Mouse (Mus musculus): ENCODE results near the gene Hsd17b1.

The Hsd17b1 gene

DNA sequence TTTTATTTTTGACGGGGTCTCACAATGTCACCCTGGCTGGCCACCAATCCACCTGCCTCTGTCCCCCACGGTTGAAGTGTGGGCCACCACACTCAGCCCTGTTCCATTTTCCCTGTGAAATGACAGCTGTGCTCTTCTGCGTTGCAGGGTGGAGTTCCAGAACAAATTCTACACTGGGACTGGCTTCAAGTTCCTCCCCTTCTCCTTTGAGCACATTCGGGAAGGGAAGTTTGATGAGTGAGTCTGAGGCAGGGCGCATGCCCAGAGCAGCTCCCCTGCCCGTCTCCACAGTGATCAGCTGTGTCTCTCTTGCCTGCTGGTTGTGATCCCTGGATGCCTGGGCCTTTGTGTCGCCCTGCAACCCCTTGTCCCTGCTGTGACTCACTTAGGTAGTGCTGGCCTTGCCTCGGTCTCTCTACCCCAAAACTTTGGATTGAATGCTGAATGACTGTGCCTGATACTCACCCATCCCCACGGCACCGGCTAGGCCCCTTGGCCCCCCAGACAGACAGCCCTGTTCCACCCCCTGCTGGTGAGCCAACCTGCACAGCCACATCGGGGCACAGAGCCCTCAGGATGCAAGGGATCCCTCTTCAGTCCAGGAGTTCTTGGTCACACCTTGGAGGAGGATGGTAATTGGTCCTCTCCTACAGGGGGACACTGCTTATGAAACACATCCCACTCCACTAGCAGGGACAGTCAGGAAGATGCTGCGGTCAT is 15.9 kb upstream of the Hsd17b1 start:
- DNase-seq, result no peak

DNA sequence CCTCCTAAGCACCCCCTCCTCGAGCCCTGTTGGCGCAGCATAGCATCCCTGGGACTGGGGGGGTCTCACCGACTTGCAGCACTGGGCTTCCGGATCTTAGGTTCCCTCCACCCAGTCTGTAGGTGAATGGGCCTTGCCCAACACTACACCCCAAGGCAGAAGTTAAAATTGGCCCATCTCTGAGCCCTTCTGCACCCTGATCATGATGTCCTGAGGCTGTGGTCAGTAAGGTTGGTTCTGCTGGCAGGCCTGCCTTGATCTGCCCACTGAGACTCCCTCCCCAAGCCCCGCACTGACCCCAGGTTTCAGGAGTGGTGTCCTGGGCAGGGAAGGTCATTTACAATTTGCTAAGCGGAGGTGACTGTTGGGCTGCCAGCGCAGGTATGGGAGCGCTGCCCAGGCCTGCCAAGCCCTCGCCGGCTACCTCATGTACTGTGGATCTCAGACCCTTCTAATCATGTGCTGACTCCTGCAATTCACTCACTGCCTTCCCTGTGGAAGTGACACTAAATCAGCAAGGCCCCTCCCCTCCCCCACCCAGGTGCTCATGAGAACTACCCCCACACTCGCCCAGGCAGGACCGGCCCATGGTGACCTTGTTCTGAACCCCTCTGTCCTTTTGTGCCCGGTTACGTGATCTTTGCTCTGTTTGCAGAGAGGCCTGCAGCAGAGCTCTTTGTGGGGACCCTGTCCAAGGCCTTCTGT is 15.1 kb upstream of the Hsd17b1 start:
- DNase-seq, result no peak

DNA sequence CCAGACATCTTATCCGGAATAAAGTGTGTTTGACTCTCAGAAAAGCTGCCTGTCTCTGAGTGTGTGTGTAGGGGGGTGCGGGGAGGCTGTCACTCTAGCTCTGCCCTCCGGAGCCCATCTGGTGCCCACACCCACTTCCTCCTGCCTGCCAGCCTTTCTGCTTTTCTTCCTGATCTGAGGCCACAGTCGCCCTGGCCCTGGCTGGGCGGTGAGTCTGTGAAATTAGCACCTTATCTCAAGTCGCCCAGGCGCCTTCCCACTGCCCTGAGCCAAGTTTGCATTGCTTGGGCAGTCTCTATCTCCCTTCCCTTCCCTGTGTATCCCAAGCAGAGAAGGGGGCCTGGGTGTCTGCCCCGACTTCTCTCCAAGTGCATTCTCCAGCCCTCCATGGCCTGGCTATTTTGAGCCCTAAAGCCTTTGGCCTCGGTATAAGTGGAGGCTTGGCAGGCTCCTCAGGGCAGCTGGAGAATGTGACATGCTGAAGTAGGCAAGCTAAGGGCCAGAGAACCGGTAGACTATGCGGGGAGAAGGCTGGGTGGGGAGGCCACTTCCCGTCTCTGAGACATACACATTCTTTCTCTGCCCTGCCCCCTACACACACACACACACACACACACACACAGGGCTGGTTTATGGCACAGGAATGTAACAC is 14.4 kb upstream of the Hsd17b1 start:
- peak; percentile 72 to 85 for DNase-seq

DNA sequence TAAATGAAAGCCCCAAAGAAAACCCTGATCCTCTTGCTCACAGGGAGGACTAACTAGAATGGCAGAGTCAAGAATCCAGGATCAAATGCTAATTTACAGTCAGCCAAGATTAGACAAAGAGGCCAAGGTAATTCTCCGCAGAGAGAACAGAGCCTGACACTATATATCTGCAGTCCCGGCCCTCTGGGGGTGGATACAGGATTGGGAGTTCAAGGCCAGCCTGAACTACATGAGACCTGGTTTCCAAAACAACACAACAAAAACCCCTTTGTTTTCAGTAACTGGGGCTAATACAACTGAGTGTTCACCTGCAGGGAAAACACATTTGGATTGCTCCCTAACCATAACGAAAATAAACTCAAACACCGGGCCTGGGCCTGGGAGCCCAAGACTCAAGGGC is 13.7 kb upstream of the Hsd17b1 start:
- DNase-seq, result no peak

DNA sequence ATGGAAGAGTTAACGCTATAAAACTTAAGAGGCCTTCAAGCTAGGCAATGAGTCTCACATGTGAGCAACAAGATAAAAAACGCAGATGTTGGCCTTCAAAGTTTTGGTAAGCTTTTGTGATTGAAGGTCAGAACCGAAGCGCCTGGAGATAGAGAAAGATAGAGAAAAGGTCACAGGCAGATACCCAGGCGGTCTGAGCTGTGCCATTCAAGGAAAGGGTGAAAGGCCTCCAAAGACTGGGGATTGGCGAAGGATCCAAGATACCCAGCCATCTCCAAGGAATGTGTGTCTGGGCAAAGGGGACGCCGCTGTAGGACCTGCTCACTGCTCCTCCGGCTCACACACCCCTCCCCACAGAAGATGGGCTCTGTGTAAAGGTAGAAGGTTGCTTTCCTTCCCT is 13.2 kb upstream of the Hsd17b1 start:
- DNase-seq, result no peak

DNA sequence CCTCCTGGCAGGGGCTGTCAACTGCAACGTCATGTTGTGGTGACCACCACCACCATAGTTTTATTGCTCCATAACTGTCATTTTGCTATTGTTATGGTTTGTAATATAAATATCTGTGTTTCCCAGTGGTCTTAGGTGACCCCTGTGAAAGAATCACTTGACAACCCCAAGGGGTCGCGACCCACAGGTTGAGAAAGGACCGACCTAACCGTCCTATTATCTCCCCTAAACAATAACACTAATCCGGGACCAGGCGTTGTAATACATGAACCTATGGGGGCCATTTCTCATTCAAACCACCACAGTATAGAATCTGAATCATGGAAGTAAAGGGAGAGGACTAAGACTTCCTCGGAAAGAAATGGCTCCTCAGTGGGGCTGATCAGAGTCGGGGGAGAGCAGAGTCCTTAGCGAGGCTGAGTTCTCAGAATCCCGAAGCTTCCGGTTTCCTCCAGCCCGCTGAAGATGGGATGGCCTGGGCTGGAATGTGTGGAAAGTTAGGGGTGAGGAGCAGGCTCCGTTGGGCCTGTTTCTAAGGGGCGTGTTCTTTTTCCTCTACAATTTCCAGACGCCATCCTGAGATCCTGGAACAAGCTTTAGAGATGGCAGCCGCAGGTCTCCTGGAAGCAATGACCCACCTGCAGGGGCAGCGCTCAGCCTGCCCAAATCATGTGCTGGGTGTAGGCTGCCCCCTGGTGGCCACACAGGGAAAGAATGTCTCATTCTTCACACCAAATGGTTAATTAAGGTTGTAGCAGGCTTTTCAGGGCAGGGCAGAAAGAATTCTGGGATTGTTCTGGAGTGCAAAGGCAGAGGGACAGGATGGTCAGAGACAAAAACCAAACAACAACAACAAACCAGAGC is 11.4 kb upstream of the Hsd17b1 start:
- DNase-seq, result peak; percentile 66 to 72

DNA sequence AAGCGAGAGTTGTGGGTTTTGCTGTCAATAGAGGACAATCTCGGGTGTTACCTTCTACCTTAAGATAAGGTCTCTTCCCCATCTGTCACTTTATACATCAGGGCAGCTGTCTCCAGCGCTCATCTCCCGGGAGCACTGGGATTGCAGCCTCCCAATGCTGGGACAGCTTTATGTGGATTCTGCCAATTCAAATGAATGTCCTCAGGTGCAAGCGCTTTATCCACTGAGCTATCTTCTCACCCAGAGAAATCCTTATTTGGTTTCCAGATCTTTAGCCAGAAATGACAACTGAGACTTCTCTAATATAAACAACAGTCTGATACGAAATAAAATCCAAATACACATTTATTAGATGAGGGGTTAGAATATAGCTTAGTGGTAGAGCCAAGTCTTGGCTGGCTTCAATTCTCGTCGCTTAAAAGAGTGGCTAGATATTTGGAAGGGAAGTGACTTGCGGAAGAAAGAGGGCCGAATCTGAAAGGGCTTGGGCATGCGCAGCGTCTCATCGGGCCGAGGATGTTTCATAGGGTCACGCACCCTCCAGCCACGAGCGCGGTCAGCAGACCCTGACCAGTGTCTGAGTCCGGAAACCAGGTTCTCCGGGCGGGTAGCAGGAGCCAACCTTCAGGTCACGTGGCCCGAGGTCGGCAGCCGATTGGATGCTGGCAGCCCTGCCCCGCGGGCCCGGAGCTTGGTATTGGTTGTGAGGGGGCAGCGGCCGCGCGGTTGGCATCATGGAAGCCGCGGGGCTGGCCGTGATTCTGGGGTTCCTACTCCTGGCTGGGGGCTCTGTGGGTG is 8.6 kb upstream of the Hsd17b1 start, which contains the start of gene Naglu:
Gene Naglu (plus strand): TSS at position 622 of the 798 bp plus-strand sequence.
- peak; percentile 90 for DNase-seq

DNA sequence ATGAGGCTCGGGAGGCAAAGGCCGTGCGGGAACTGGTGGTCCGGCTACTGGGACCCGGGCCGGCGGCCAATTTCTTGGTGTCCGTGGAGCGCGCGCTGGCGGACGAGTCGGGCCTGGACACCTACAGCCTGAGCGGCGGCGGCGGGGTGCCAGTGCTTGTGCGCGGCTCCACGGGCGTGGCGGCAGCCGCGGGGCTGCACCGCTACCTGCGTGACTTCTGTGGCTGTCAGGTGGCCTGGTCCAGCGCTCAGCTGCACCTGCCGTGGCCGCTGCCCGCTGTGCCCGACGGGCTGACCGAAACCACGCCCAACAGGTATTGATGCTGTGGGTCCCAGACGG is 8.1 kb upstream of the Hsd17b1 start:
- DNase-seq, result no peak

DNA sequence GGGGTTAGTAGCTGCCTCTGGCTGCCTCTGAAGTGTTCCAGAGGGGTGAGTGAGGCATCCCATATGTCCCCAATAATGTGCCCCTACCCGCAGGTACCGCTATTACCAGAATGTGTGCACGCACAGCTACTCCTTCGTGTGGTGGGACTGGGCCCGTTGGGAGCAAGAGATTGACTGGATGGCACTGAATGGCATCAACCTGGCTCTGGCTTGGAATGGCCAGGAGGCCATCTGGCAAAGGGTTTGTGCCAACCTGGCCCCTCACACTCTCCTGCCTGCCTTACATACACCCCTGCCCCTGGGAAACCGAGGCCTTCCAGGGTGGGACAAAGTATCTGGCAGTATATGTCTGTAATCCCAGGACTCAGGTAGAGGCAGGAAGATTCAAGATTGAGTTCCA is 7.2 kb upstream of the Hsd17b1 start:
- DNase-seq, result no peak

DNA sequence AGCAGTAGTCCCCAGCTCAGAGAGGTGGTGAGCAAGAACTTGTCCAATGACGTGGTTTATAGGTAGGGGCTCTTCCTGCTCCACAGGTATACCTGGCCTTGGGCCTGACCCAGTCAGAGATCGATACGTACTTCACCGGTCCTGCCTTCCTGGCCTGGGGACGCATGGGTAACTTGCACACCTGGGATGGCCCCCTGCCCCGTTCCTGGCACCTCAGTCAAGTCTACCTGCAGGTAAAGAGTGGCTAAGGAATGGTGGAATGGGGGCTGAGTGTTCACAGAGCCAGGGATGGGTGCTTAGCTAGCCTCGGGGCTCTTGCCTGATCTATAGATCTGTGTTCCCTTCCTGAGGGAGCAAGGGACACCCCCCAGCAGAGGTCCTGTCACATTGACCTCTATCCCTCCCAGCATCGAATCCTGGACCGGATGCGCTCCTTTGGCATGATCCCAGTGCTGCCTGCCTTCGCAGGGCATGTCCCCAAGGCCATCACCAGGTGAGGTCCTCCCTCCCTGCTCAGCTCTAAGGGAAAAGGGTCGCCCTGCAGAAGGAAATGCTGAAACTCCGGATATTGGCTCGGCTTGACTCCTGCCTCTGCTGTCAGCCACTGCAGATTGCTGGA is 6.3 kb upstream of the Hsd17b1 start:
- DNase-seq, result no peak

DNA sequence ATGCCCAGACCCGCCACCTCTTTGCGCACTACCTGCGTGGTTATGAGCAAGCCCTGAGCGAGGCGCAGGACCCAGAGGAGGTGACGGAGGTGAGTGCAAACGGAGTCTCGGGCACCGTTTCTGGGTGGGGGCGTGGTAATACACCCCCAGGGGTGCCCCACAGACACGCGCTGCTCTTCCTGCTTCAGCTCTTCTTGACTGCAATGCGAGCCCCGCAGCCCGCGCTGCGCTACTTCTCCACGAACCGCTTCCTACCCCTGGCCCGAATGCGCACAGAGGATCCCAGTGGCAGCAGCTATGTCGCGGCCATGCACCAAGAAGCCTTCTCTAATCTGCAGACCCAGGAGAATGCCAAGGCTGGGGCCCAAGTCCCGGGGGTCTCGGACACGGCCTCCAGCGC is 1.5 kb downstream of the Hsd17b1 start:
- DNase-seq, result no peak

DNA sequence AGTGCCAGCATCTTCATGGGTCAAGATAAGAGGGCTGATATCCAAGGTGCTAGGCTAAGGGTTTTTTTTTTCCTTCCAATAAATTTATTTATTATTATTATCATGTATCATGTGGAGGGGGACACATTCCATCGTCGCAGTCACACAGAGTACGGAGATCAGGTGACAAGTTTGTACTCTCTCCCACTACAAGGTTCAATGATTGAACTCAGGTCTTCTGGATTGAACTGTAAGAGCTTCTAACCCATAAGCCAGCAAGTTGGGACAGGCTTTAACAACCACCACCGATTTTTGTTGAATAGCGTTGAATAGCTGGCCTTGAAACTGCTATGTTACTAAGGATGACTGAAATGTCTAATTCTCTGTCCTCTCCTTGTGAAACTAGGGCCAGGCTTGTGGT is 2.2 kb downstream of the Hsd17b1 start:
- no peak for DNase-seq

DNA sequence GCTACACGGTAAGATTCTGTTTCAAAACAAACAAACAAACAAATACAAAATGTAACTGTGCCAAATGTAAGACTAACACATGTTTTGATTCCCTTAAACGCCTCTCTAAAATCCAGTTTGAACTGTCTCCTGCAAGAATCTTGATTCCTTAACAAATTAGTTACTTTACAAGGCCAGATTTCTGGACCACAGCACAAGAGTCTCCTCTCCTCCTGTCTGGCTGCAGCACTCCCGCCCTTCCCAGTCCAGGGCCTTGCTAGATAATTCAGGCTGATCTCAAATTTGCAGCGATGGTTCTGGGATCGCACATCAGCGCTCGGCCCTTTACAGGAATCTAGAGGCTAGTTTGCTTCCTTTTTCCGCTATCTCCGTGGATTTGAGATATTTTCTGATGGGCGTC is 3.4 kb downstream of the Hsd17b1 start:
- DNase-seq, result no peak

DNA sequence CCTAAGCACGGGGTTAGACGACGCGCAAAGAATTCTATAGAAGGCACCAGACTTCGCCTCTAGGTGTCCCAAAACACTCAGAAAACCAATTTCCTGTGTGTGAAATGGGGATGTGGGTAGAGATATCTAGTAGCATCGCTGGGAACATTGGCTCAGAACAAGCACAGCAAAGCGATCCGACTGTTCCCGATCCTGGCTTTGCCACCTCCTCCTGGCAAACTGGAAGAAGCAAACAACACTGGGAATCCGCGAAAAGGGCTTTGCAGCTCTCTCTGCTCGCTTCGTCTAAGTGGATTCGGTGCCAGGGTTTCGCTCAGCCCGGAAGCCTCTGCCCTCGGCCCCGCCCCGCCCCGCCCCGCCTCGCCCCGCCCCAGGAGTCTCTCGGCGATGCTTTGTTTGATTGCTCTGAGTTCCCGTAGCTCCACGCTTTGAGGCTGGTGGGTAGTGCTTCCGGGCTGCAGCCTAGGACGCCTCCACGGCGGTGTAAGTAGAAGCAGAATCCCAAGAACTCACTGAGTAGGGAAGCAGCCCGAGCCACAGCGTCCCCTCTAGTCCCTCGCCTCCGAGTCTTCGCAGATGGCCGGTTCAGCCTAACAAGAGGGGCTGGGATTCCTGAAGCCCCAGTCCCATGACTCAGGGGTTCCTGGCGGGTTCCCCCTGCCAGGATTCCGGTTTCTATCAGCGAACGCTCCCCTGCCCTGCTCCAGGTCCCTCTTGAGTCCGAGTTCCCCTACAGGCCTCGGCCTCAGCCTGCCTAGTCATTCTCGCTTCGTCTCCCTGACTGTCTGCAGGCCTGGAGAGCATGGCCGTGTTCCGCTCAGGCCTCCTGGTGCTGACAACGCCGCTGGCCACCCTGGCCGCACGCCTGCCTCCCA is 4.2 kb downstream of the Hsd17b1 start, which contains the start of gene Coasy:
Gene Coasy (plus strand): TSS at position 358 of the 875 bp plus-strand sequence.
- DNase-seq, result peak; percentile 71 to 79

DNA sequence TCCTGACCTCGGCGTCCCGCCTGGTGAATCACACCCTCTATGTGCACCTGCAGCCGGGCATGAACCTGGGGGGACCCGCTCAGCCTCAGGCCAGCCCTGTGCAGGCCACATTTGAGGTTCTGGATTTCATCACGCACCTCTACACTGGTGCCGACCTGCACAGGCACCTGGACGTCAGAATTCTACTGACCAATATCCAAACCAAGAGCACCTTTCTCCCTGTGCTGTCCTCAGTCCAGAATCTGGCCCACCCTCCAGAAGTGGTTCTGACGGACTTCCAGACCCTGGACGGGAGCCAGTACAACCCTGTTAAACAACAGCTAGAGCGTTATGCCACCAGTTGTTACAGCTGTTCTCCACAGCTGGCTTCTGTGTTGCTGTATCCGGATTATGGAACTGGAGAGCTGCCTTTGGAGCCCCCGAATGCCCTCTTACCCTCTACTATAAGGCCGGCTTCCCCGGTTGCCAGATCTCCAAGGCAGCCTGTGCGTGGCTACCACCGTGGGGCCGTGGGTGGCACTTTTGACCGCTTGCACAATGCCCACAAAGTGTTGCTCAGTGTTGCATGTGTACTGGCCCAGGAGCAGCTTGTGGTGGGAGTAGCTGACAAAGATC is 5.0 kb downstream of the Hsd17b1 start:
- no peak for DNase-seq

DNA sequence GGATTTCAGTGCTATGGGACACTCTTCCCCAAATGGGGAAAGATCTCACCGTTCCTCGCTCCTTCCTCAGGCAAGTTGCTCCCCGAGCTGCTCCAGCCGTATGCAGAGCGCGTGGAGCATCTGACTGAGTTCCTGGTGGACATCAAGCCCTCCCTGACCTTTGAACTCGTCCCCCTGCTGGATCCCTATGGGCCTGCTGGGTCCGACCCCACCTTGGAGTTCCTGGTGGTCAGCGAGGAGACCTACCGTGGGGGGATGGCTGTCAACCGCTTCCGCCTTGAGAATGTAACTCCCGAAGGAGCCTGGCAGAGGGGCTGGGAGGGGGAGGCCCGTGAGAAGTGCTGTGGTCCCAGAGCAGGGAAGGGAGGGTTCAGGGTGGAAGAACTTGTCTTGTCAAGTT is 6.0 kb downstream of the Hsd17b1 start:
- DNase-seq, result no peak

DNA sequence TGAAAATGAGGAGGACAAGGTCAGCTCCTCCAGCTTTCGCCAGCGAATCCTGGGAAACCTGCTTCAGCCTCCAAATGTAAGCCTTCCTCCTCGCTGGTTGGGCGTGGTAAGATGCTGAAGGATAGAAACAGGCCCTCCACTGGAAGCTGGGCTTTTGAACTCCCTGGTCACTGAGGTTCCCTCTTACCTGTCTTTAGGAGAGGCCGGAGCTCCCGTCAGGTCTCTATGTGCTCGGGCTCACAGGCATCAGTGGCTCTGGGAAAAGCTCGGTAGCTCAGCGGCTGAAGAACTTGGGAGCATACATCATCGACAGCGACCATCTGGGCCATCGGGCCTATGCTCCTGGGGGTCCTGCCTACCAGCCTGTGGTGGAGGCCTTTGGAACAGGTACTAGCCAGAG is 6.6 kb downstream of the Hsd17b1 start:
- DNase-seq, result no peak

DNA sequence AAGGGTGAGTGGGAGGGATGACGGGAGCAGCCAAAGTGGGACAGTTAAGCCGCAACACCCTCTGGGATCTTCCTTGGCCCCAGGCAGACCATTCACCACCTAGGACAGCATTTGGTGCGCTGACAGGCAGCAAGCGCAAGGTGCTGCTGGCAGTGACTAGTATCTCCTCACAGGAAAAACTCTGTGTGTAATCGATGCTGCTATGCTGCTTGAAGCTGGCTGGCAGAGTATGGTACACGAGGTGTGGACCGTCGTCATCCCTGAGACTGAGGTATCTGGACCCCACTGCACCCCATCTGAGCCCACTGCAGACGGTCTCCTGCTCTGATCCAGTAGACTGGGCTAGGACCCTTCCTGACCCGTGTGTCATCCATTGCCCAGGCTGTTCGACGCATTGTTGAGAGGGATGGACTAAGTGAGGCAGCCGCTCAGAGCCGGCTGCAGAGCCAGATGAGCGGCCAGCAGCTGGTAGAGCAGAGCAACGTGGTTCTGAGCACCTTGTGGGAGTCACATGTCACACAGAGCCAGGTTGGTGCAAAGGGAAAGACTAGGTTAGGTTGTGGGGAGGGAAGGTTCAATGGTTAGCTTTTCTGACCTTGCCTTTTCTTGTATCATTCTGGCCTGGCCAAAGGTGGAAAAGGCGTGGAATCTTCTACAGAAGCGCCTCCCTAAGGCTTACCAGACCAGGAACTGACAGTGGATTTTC is 7.6 kb downstream of the Hsd17b1 start:
- DNase-seq, result no peak

DNA sequence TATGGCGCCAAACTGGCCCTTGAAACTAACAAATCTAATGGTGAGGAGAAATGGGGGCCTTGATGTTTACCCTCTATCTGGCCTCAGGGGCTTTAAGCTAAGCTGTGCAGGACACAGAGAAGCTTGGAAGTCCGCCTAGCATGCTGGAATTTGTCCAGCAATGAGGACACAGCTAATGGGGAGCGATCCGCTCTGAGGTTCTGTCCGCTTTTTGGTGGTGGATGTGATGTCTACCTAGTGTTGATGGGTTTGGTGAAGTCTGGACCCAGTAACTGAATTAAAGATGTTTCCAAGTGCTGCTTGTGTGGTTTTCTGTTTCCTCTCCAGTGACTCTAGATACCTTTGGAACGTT is 8.1 kb downstream of the Hsd17b1 start:
- DNase-seq, result no peak
